Mouse (Mus musculus): ENCODE results near the gene Suclg2.

GRCm38 (mm10) chr6:95668629-95669334, 49.8 kb downstream of the Suclg2 start:
- TF ChIP-seq CTCF (conservative IDR thresholded peaks at IDR 0.05; ENCODE audit: low read length) = no peak
- no peak for TF ChIP-seq POU5F1 (IDR thresholded peaks at IDR 0.05; ENCODE audit: borderline replicate concordance, low read length)
- TF ChIP-seq NANOG (IDR thresholded peaks at IDR 0.05; ENCODE audit: borderline replicate concordance, low read length) = no peak

Data from E14TG2a.4 (cell line).